Mouse (Mus musculus) small intestine, adult 2 months (tissue): ENCODE data around the gene Tec.

ENCODE experiments used
- CTCF ChIP-seq: fragments of 200-500 bp; IDR thresholded peaks from 2 replicates; pipeline ENCODE4 v1.5.1; 2012; ENCODE audit warnings: low read depth, mild to moderate bottlenecking, control low read depth, inconsistent platforms, low read length, moderate library complexity, mixed read lengths; ENCODE audit not compliant: insufficient replicate concordance, insufficient read length; ENCODE audit errors: extremely low read depth
- POLR2A ChIP-seq: fragments of 200-500 bp; IDR thresholded peaks from 2 replicates; pipeline ENCODE4 v1.6.1; 2012; ENCODE audit warnings: low read depth, mild to moderate bottlenecking, control low read depth, inconsistent platforms, low read length, moderate library complexity

DNA sequence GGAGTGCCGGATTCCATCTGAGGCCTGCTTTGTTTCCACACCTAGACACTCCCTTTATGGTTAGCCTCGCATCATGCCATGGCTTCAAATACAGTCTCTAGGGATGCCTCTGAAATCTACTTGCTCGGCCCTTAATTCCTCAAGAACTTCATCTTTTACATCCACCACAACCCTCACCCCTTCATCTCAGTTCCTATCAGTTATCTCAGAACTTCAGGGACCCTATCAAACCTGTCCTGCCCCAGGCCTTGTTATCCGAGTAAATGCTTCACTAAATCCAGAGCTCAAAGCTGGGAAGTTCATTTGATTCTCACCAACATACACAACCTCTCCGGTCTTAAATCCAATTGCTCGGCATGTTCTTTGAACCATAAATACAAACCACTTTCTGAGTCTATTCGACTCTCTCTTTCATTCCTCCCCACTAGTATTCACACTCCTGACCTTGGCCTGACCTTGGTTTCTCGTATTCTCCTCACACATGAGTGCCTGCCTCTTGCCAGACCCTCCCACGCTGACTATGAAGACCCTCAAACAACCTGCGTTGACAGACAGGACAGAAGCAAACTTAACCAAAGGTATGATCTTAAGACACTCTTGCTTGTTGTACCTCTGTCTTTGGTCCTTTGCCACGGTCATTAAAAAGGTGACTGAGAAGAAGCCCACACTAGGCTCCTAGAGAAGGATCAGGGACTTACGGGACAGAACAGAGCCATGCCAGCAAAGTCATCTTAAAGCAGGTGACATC is 17.2 kb downstream of the Tec start:
- TF ChIP-seq POLR2A, result no peak
- TF ChIP-seq CTCF, result no peak
